Mouse (Mus musculus) lung, postnatal 0 days (tissue): Measurements from ENCODE around the gene Cadps. TPM values are rescaled to one million over a fixed set of nuclear protein-coding genes. Genes with fewer than 3 reads are reported as not detected.

Source experiments
- ATAC-seq: fragments of 200-750 bp; cut with Nextera tagmentation; 2 replicates; pipeline ENCODE4 v1.8.0; 2017; ENCODE audit warnings: moderate library complexity
- DNase-seq: peaks from one replicate; pipeline ENCODE4 v3.0.0-alpha.2; 2016; ENCODE audit warnings: low spot score
- H3K27ac ChIP-seq: fragments of 300-500 bp; sonication (generic); 2 replicates; pipeline ENCODE4 v1.5.1; 2014; ENCODE audit warnings: antibody characterized with exemption, mild to moderate bottlenecking, low read length, mixed read lengths
- H3K27me3 ChIP-seq: fragments of 300-500 bp; sonication (generic); replicated peaks from 2 replicates; pipeline ENCODE4 v1.6.1; 2014; ENCODE audit warnings: low read length, mixed read lengths; ENCODE audit not compliant: insufficient read depth
- H3K36me3 ChIP-seq: fragments of 300-500 bp; sonication (generic); 2 replicates; pipeline ENCODE4 v1.6.1; 2014; ENCODE audit warnings: low read length, mixed read lengths; ENCODE audit not compliant: insufficient read depth
- H3K4me1 ChIP-seq: fragments of 300-500 bp; sonication (generic); 2 replicates; pipeline ENCODE4 v1.6.1; 2014; ENCODE audit warnings: antibody characterized with exemption, low read depth, low read length, mixed read lengths; ENCODE audit not compliant: insufficient read depth
- H3K4me2 ChIP-seq: fragments of 300-500 bp; sonication (generic); replicated peaks from 2 replicates; pipeline ENCODE4 v1.6.1; 2014; ENCODE audit warnings: low read depth, mild to moderate bottlenecking, low read length, moderate library complexity, mixed read lengths
- H3K4me3 ChIP-seq: fragments of 300-500 bp; sonication (generic); 2 replicates; pipeline ENCODE4 v1.5.1; 2014; ENCODE audit warnings: low read depth, low read length
- H3K9ac ChIP-seq: fragments of 300-500 bp; sonication (generic); replicated peaks from 2 replicates; pipeline ENCODE4 v1.6.1; 2014; ENCODE audit warnings: low read depth, mild to moderate bottlenecking
- H3K9me3 ChIP-seq: fragments of 300-500 bp; sonication (generic); 2 replicates; pipeline ENCODE4 v1.6.1; 2016; ENCODE audit warnings: low read length, mixed read lengths
- CTCF ChIP-seq: IDR thresholded peaks from 2 replicates; pipeline ENCODE4 v1.5.1; 2016; ENCODE audit warnings: antibody characterized with exemption, mild to moderate bottlenecking
- EP300 ChIP-seq: IDR thresholded peaks from 2 replicates; pipeline ENCODE4 v1.6.1; 2016; ENCODE audit warnings: antibody characterized with exemption, mild to moderate bottlenecking, control low read depth
- WGBS: fragments of 180-500 bp; shearing (Covaris S2); extraction: QIAGEN DNeasy Blood & Tissue Kit; methylation state at CpG from one replicate; pipeline ENCODE4 v1.1.7; 2014; 5-methylcytosine and 5-hydroxymethylcytosine counted together
- polyA plus RNA-seq: library from polyadenylated mRNA; unstranded; fragments of >200 nt; fragmentation: Nextera tagmentation; extraction: Ambion mirVana; gene quantifications from 2 replicates; pipeline ENCODE4 v1.2.1, GENCODE M21; 2015

The Cadps gene
- polyA plus RNA-seq, 1 experiment from 2014 or later: 0.16 TPM

DNA sequence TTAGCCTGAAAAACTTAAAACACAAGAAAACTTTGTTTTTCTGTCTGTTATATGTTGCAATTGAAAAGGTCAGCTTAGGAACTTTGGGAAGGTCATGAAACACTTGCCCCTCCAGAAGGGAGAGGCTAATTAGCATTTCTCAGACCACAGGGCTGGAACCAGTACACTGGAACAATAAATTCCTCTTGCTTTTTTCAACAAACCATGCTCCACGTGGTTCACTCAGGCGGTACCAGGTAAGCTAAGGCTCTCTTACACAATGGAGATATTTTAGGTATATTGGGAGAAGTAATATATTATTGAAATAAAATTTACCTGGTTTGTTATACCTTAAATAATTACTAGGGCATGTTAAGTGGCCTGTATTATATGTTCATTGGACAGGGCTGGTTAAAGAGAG, 161.4 kb downstream of the Cadps start:
- H3K27ac ChIP-seq: no peak overlapping the region
- no peak for TF ChIP-seq EP300
- no peak for TF ChIP-seq CTCF

GRCm38 (mm10) chr14:12657351-12657750, 165.5 kb downstream of the Cadps start:
- H3K4me3 ChIP-seq: no peak overlapping the region
- H3K9me3 ChIP-seq: no peaks in the 10 kb centered on the region
- H3K9ac ChIP-seq: no peak overlapping the region
- H3K4me2 ChIP-seq: no peak overlapping the region
- 39% methylated on average over 4 of the region's 4 CpGs for WGBS
- no peak overlapping the region for H3K27ac ChIP-seq
- no peaks in the 10 kb centered on the region for H3K4me1 ChIP-seq
- no peaks in the 10 kb centered on the region for H3K36me3 ChIP-seq
- no peak for TF ChIP-seq EP300
- TF ChIP-seq CTCF: no peak
- ATAC-seq (no peak), DNase-seq (no peak)
- no peaks in the 10 kb centered on the region for H3K27me3 ChIP-seq

More for the DNA sequence above, 161.4 kb downstream of the Cadps start:
- H3K4me2 ChIP-seq: no peak overlapping the region
- DNase-seq: no peak
- no peaks in the 10 kb centered on the region for H3K36me3 ChIP-seq
- H3K27me3 ChIP-seq: no peaks in the 10 kb centered on the region
- H3K4me1 ChIP-seq: no peaks in the 10 kb centered on the region
- H3K9me3 ChIP-seq: no peaks in the 10 kb centered on the region
- H3K9ac ChIP-seq: no peak overlapping the region
- H3K4me3 ChIP-seq: no peak overlapping the region
- WGBS: 76% methylated on average over 2 of the region's 2 CpGs
- ATAC-seq: no peak

DNA sequence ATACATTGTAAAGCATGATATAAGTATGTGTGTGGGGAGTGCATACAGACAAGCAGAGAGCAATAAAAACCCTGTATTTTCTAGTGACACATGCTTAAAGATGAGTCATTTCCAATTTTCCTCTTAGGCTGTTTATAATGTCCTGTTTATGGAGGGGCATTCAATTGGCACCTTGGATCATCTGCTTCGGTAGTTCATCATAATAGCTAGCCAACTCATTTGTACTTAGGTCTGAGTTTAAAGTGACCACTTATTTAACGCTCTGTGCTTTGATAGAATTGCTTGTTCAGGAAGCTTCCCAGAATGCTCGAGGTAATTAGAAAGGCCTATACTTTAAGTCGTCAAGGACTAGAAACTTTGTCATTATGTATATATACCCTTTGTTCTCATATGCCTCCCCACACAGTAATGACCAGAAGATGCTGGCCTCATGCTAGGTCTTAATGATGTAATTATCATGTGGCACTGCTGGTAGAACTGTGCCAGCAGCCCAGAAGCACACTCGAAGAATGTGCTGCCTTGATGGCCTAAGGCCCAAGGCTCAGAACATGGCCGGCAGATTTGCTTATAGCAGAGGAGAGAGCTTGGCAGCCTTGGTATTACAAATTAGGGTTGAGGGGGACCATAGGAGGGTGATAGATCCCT, 179.9 kb downstream of the Cadps start:
- H3K27ac ChIP-seq: no peak overlapping the region
- TF ChIP-seq CTCF (no peak), EP300 (no peak)
- no peak overlapping the region for H3K9ac ChIP-seq
- H3K4me3 ChIP-seq: no peak overlapping the region
- H3K4me1 ChIP-seq: no peaks in the 10 kb centered on the region
- WGBS: 73% methylated on average over 6 of the region's 6 CpGs
- DNase-seq: no peak
- no peaks in the 10 kb centered on the region for H3K9me3 ChIP-seq
- ATAC-seq: no peak
- H3K4me2 ChIP-seq: no peak overlapping the region
- H3K36me3 ChIP-seq: no peaks in the 10 kb centered on the region
- no peaks in the 10 kb centered on the region for H3K27me3 ChIP-seq

- Histone ChIP-seq H3K27me3 (no peaks in the 10 kb centered on the region), H3K9ac (no peak overlapping the region), H3K36me3 (no peaks in the 10 kb centered on the region), H3K4me3 (no peak overlapping the region), H3K27ac (no peak overlapping the region), H3K9me3 (no peaks in the 10 kb centered on the region), H3K4me1 (no peaks in the 10 kb centered on the region), H3K4me2 (no peak overlapping the region)
- 67% methylated on average over 2 of the region's 2 CpGs for WGBS
- TF ChIP-seq CTCF (no peak), EP300 (no peak)
- no peak for ATAC-seq
- no peak for DNase-seq
Measured at GRCm38 (mm10) chr14:12638762-12639161, 184.1 kb downstream of the Cadps start.

DNA sequence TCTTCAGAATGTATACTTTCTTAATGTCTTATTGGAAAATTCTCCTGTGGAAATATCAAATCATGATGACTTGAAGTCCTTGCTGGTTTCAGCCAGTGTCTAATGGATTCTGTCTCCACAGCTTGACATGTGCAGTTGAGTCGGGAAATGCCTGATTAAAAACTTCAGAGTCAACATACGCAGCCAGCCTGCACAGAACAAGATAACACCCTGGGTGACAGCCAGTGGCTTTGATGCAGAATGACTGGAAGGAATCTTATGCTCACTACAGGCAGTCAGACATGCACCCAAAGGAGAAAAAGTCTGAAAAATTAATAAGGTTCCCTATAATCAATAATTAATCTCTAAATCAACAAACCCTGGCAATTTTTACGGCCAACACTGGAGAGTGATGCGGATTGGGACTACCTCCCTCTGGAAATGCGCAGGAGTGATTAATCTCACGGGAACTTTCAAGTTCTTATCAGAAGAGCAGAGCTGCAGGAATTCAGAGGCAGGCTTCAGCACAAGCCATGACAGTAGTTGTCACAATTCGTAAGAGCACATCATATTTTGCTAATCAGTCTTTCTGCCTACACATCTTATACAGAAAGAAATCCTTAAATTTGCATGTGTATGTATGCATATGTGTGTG, 185.6 kb downstream of the Cadps start:
- WGBS: 43% methylated on average over 7 of the region's 7 CpGs
- Histone ChIP-seq H3K4me2 (no peak overlapping the region), H3K27ac (no peak overlapping the region), H3K4me3 (no peak overlapping the region), H3K9me3 (no peaks in the 10 kb centered on the region), H3K4me1 (no peaks in the 10 kb centered on the region), H3K27me3 (no peaks in the 10 kb centered on the region), H3K36me3 (no peaks in the 10 kb centered on the region), H3K9ac (no peak overlapping the region)
- no peak for TF ChIP-seq EP300
- TF ChIP-seq CTCF: no peak
- no peak for ATAC-seq
- DNase-seq: no peak

DNA sequence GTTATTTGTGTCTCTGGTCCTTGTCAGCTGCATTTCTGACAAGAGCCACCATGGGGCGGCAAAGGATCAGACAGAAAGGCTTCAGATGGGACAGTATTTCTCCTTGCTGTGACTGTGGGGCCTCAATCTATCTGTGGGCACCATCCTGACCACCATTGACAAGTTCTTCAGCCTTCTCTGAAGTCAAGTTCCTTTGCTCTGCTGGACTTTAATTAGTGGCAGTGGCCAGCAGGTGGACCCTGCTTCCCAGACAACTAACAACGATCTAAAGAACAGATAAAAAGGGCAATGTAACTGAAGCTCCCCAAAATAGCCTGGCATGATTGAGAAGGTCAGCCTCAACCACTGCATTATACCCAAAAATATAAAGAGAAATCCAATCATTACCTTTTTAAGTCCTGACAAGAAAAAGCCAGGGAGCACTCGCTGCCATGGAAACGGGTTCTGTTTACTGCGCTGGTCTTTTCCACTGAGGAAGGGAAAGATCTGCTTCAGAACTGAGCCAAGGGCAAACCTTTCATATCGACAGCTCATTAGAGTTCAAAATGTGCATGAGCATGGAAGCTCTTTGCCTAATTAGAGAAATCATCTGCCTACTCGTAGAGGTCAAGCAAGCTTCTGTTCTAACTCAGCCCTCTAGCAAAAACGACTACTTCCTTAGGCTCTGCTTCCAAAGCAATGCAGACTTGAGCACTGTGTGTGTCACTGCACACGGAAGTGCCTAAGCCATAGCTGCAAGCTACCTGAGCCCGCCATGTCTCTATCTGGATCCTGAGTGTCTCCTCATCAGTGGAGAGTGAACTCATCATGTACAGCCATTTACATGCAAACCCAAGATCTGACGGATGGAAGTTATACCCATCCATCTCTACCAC, 198.4 kb downstream of the Cadps start:
- 73% methylated on average over 11 of the region's 11 CpGs for WGBS
- no peak for DNase-seq
- H3K27me3 ChIP-seq: no peaks in the 10 kb centered on the region
- H3K9ac ChIP-seq: no peak overlapping the region
- H3K4me3 ChIP-seq: no peak overlapping the region
- no peak for ATAC-seq
- no peak overlapping the region for H3K4me2 ChIP-seq
- no peaks in the 10 kb centered on the region for H3K36me3 ChIP-seq
- no peaks in the 10 kb centered on the region for H3K9me3 ChIP-seq
- no peak overlapping the region for H3K27ac ChIP-seq
- no peaks in the 10 kb centered on the region for H3K4me1 ChIP-seq
- peak; percentile 26; the same call in 1 of the 2 replicates for TF ChIP-seq CTCF
- no peak for TF ChIP-seq EP300
